Mouse (Mus musculus) cerebellum, postnatal 36 days (tissue): Measurements from ENCODE around the gene Rffl.
"Not testable (repeated sequence)": the region's sequence is repeated elsewhere in the genome, so short reads cannot be mapped to it uniquely, and the experiment has no call there.

Experiments used
- DNase-seq, 2 experiments: peaks; one replicate each; pipeline ENCODE4 v3.0.0; 2021 to 2022; ENCODE audit warnings: mixed read lengths in 2 of 2

The Rffl gene

GRCm38 (mm10) chr11:82844771-82845414 is 26.1 kb downstream of the Rffl start:
- DNase-seq = no peak

DNA sequence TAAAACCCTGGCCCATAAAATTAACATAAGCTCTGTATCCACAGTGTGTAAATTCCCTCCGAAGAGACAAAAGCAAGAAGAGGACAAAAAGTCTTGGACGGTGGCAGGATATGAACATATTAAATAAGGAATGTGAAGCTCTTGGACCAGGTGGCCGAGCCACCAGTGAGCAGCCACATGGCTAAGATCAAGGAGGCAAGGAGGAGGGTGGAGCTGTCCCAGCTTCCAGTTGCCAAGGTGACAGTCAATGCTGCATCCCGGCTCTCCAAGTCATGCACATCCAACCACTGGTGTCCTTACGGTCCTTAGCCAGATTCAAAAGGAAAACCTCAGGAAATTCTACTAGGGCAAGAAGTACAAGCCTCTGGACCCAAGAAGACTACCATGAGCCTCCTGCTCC is 32.5 kb downstream of the Rffl start:
- no peak for DNase-seq

GRCm38 (mm10) chr11:82837848-82838247 is 33.2 kb downstream of the Rffl start:
- no peak for DNase-seq

DNA sequence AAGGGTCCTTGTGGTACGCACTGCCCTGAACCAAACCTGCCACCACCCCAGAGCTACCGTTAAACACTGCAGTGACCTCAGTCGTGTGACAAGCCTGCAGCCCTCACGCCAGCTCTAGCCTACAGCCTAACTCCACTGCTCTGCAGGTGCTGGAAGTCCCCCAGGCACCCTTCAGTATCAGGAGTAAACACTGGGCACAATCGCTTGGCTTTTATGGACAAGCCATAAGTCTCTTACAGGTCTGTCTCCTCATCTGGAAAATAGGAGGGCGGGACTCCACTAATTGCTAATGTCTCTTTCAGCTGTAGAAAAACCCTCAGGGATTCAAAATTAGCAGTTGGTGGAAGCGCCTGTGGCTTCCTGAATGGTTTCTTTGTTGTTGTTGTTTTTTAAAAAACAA is 33.8 kb downstream of the Rffl start:
- no peak for DNase-seq

- DNase-seq = no peak
Observed at GRCm38 (mm10) chr11:82835616-82836432, 35.2 kb downstream of the Rffl start.

DNA sequence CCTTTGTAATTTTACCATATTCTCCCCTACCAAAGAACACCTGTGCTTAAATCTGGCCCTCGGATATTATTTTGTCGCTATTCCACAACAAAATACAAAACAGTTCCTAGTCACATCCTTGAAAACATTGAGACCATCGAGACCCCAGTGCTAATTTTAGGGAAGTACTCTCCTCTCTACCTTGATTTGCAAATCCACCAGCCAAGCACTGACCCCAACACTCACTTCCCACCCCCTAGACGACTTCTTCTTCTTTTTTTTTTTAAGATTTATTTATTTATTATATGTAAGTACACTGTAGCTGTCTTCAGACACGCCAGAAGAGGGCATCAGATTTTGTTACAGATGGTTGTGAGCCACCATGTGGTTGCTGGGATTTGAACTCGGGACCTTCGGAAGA is 36.7 kb downstream of the Rffl start:
- not testable (repeated sequence) for DNase-seq

DNA sequence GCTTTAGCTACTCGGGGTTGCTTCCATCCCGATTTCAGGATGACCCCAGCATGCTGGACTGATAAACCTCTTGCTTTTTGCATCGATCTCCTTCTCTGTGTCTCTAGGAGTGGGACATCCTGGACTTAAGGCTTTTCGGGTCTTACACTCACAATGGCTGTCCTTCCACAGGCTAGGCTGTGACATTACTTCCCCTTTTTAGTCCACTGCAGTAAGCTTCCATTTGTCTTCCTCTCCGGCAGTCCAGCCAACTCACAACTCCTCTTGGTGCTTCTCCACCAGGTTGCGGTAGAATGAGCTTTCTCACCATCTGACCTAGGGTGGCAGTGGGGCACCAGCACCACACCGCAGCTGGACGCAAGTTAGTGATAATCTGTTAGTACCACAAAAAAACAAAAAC is 37.1 kb downstream of the Rffl start:
- no peak for DNase-seq

GRCm38 (mm10) chr11:82832402-82832801 is 38.6 kb downstream of the Rffl start:
- not testable (repeated sequence) for DNase-seq

DNA sequence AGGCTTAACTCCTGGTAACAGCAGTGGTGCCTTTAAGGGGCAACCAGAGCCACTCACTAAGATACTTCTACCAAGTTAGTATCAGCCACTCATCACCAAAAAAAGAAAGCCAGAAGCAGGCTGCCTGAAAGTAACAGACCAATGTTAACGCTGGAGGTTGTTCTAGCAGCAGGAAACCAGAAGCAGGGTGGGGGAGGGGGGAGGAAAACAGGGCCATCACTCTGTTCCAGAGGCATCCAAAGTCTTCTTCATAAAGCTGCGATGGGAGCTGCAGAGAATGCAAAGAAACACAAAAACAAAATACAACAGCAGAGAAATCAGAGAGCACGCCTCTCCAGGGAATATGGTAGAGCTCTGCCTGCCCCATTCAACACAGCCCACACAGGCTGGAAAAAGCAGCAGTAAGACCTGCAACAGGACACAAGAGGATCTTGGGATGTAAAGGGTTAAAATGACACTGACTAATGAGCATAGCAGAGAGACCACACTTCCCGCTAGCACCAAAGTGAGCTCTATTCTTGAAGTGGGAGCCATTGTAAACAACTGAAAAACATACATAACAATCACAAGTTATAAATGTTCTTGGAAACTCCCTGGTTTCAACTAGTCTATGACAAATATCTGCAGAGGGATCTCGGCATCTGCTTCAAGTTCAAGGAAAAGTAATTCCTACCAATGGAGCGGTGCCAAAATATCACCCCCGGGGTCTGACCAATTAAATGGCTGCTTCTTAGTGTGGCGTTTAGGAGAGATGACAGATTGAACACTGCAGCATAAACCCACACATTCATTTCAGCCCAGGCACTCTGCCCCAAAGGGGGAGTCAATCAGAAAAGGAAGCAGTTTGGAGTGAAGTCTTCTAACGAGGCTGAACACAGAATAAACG is 39.8 kb downstream of the Rffl start:
- DNase-seq = no peak

DNA sequence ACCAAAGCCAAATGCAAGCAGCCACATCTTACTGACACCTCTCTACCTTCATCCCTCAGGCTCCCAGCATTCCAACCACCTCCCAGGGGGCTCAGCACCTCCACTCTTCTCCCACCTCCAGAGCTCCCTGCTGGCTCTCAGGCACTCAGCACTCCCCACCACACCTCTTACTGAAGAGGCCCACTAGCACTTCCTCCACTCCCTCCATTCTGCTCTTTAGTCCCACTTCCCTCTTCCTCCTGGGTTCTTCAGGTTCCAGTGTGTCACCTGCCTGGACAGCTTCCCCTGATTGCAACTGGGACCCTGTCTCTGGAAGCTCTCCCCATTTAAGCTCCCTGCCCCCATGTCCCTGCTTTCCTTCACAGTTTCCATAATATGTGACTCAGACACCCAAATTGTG is 44.2 kb downstream of the Rffl start:
- no peak for DNase-seq

DNA sequence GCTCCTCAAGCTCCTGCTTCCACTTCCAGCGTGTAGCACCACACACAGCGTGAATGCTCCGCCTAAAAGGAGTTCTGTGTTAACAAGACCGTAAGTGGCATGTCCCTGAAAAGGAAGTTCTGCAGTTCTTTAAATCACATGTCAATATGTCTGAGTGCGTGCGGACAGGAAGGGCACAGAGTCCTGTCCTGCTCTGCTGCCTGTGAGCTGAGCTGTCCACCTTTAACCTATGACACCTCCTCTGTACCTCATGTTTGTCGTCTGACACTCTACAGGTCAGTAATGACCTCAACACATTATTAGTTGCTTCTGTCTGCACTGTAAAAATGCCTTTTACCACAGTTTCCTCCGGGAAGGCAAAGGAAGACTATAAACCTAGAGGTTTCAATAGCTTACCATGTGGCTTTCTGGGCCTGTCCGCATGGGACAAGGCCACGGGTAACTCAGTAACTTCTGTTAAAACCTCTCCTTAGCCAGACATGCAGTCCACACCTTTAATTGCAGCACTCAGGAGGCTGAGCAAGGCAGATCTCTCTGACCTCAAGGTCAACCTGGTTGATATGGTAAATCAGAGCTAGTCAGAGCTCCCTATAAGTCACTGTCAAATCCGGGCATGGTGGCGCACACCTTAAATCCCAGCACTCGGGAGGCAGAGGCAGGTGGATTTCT is 50.1 kb downstream of the Rffl start:
- no peak for DNase-seq

DNA sequence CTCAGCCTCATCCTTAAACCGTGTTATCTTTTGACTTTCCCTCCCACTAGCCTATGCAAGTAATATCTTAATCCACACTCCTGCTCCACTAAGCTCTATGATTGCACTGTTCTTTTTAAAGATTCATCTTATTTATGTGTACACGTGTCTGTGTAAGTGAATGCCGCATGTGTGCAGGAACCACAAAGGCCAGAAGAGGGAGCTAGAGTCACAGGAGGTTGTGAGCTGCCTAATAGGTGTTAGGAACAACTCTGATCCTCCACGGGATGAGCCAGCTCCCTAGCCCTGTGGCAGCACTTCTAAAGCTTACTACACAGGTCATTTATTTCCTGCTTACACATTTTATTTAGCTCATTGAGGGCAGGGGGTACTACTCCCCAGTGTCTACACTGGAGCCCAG is 51.7 kb downstream of the Rffl start:
- no peak for DNase-seq

DNA sequence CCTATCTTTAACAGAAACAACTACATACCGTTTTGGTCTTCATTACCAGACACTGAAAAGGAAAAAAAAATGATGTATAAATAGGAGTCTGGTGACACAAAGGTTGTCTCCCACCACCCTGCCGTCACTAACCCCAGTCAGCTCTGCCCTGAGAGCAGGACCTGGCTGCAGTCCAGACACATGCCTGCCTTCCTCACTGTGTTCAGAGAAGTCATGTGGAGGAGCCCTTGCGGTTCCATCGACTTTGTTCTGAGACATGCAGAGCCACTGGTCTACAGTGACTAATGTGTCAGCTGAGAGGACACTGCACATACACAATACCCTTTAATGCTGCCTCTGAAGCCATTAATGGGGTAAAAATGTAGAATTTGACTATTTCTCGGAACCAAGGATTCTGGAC is 62.5 kb downstream of the Rffl start:
- DNase-seq = no peak

- no peak for DNase-seq
Observed at GRCm38 (mm10) chr11:82807370-82807769, 63.6 kb downstream of the Rffl start.

DNA sequence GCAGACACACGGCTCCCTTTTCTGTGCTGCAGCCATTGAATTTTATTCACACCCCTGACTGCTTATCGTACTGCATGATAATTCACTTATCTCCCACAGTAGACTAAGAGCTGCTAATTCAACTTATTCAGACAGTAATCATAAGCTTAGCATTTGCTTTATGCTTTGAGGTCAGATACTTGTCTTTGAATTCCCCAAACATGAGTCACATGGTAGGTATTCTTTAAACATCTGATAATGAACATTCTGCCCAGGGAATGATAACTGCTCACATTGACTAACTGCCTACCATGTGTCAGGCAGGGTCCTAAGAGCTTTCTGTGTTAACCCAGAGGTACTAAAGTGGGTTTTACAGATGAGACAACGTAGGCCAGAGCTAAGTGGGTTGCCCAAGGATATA is 64.4 kb downstream of the Rffl start:
- DNase-seq = no peak

- DNase-seq = no peak
Observed at GRCm38 (mm10) chr11:82783453-82783852, 87.6 kb downstream of the Rffl start.

DNA sequence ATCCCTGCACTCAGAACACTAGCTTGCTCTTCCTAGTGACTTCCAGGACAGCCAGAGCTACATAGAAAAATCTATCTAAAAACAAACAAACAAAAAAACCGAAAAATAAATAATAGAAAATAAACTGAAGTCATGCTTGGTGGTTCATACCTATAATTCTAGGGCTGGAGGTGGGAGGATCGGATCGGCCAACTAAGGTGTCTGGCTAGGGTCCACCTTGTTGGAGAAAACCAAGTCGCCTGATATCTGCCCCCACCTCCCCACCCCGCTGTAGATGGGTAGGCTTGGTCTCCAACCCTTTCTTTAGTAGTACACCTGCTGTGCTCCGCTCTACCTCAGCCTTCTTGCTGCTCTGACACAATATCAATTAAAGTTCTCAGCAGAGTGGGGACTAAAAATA is 88.8 kb downstream of the Rffl start:
- DNase-seq = no peak

DNA sequence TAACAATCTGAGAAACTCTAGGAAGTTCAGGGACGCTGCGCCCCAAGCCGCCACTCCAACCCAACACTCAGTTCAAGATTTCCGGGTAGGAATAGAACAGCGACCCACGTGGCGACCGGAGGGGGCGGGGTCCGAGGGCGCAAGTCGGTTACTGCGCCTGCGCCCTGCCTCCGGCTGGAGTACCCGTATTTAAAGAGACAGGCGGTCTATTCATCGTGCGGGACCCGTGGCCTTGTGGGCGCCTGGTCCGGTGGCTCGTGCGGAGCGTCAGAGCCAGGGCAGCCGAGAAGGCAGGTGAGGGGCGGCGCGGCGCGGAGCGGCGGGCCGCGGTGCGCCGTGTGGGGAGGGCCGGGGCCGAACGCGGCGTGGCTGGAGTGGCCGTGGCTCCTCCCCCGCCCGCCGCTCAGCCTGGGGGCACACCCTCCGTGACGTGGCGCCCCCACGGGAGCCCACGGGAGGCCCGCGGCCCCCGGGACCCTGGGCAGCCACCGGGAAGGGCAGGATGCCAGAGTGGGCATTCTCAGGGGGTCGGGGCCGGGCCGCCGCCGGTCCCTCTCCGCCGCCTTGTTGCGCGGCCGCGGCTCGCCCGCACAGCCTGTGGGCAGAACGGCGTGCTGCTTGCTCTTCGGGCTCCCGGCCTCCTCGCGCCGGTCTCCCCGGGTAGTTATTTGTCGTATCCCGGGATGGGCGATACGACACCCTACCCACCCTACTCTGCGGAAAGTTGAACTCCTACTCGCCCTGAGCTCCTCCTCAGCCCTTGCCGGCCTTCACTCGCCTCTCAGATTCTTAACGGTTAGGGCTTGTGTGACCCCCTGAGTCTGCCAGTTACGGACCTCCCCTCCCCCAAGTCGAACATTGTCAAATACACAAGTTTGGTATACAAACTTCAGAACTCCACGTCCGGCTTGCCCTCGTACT is 89.8 kb downstream of the Rffl start, which contains the start of gene Lig3:
Gene Lig3, plus strand, starts transcription at position 126 of the 921 bp plus-strand sequence.
- DNase-seq = peak; percentile 95 to 96

DNA sequence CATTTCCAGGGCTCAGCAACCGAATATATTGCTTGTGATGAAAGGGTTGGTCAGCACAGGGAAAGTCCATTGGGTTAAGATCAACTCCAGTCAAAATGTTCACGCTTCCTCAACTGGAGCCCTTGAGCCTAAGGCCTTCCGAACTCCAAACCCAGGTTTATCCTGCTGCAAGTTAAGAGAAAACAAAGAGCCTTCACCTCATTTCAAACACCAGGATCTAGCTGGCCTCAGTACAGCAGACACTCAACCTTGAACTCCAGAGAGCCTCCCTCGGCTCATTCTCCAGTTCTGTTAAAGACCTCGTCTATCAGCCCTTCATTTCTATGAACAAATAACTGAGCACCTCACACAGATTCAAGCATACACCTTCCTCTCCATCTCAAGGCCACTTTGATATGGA is 90.9 kb downstream of the Rffl start:
- DNase-seq = no peak

GRCm38 (mm10) chr11:82764438-82764924 is 106.5 kb downstream of the Rffl start:
- DNase-seq = no peak

DNA sequence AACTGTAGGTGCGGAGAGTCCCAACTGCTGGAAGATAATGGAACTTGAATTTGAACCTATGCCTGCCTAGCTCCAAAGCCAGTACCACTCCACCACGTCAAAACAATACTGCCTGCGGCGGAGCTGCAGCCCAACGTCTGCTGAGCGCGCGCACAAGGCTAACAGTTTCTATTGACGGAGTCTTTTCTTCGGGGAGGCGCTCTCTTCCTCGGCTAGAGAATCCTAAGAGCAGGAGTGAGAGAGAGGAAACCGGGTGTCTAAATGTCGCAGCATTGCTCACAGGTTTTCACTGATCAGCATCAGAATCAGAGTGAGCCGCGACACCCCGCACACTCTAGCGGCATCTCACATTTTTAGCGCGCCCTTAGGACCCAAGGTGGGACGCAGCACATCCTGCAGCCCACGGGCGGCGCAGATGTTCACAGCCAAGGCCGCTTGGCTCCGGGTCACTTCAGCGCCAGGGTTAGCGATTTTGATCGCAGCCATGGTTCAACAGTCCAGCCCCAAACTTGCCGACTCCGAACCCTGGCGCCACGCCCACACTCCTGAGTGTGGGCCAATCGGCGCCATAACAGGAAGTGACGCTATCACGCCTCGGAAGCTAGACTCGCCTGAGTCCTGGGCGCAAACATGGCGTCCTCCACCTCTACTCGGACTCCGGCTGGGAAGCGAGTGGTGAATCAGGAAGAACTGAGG is 107.1 kb downstream of the Rffl start, which contains the start of the genes Cct6b and Zfp830:
Gene Cct6b, minus strand, starts transcription at position 580 of the 696 bp plus-strand sequence.
Gene Zfp830, plus strand, starts transcription at position 604 of the 696 bp plus-strand sequence.
- peak; percentile 95 for DNase-seq
